Mouse (Mus musculus) liver, embryonic 15.5 days (tissue): ENCODE measurements around the gene Ppif. TPM values are rescaled to one million over a fixed set of nuclear protein-coding genes. Genes with fewer than 3 reads are reported as not detected.

Source experiments
- ATAC-seq: fragments of 200-750 bp; cut with Nextera tagmentation; 2 replicates; pipeline ENCODE4 v1.8.0; 2017; ENCODE audit warnings: moderate number of reproducible peaks, mild to moderate bottlenecking, moderate library complexity; ENCODE audit not compliant: insufficient read depth
- H3K27ac ChIP-seq: fragments of 300-500 bp; sonication (generic); replicated peaks from 2 replicates; pipeline ENCODE4 v1.5.1; 2015; ENCODE audit warnings: mild to moderate bottlenecking, inconsistent platforms
- H3K27me3 ChIP-seq: fragments of 300-500 bp; sonication (generic); 2 replicates; pipeline ENCODE4 v1.6.1; 2015; ENCODE audit warnings: mild to moderate bottlenecking, inconsistent platforms
- H3K36me3 ChIP-seq: fragments of 300-500 bp; sonication (generic); replicated peaks from 2 replicates; pipeline ENCODE4 v1.6.1; 2015; ENCODE audit warnings: moderate library complexity, mild to moderate bottlenecking, inconsistent platforms
- H3K4me1 ChIP-seq: fragments of 300-500 bp; sonication (generic); replicated peaks from 2 replicates; pipeline ENCODE4 v1.6.1; 2015; ENCODE audit warnings: inconsistent platforms
- H3K4me2 ChIP-seq: fragments of 300-500 bp; sonication (generic); 2 replicates; pipeline ENCODE4 v1.6.1; 2015; ENCODE audit warnings: moderate library complexity, mild to moderate bottlenecking, inconsistent platforms
- H3K4me3 ChIP-seq: fragments of 300-500 bp; sonication (generic); replicated peaks from 2 replicates; pipeline ENCODE4 v1.5.1; 2015; ENCODE audit warnings: mild to moderate bottlenecking, inconsistent platforms
- H3K9ac ChIP-seq: fragments of 300-500 bp; sonication (generic); 2 replicates; pipeline ENCODE4 v1.6.1; 2015; ENCODE audit warnings: moderate library complexity, mild to moderate bottlenecking, inconsistent platforms
- H3K9me3 ChIP-seq: fragments of 300-500 bp; sonication (generic); replicated peaks from 2 replicates; pipeline ENCODE4 v1.6.1; 2016; ENCODE audit warnings: inconsistent platforms
- whole genome bisulfite sequencing: fragments of 180-500 bp; shearing (Covaris S2); methylation state at CpG from one replicate; pipeline ENCODE4 v1.1.7; 2015; ENCODE audit warnings: mixed read lengths; ENCODE audit not compliant: insufficient replicate concordance; 5-methylcytosine and 5-hydroxymethylcytosine counted together
- polyA plus RNA-seq: library from polyadenylated mRNA; unstranded; fragments of >200 nt; fragmentation: Nextera tagmentation; extraction: Ambion mirVana; gene quantifications from 2 replicates; pipeline ENCODE4 v1.2.1, GENCODE M21; 2015

The Ppif gene
- polyA plus RNA-seq, 1 experiment from 2014 or later, result 26.8 TPM

- whole genome bisulfite sequencing, result 77% methylated on average over 19 of the region's 19 CpGs
- peaks cover 22% of the 10 kb centered on the region for H3K4me1 ChIP-seq
- no peaks in the 10 kb centered on the region for H3K9me3 ChIP-seq
- H3K4me2 ChIP-seq, result no peak overlapping the region
- H3K4me3 ChIP-seq, result no peak overlapping the region
- ATAC-seq, result no peak
- H3K27ac ChIP-seq, result no peak overlapping the region
- no peak overlapping the region for H3K9ac ChIP-seq
- peaks cover 49% of the 10 kb centered on the region for H3K36me3 ChIP-seq
- no peaks in the 10 kb centered on the region for H3K27me3 ChIP-seq
Measured at GRCm38 (mm10) chr14:25665314-25665970, 28.5 kb upstream of the Ppif start.

GRCm38 (mm10) chr14:25666668-25667376, 27.1 kb upstream of the Ppif start:
- Histone ChIP-seq H3K4me1 (peaks cover 16% of the 10 kb centered on the region), H3K27me3 (no peaks in the 10 kb centered on the region), H3K9ac (no peak overlapping the region), H3K4me2 (no peak overlapping the region), H3K36me3 (peaks cover 35% of the 10 kb centered on the region), H3K9me3 (no peaks in the 10 kb centered on the region), H3K27ac (no peak overlapping the region), H3K4me3 (no peak overlapping the region)
- WGBS, result 57% methylated on average over 2 of the region's 2 CpGs
- no peak for ATAC-seq

- H3K4me2 ChIP-seq, result no peak overlapping the region
Measured at GRCm38 (mm10) chr14:25667587-25667986, 26.4 kb upstream of the Ppif start.

GRCm38 (mm10) chr14:25679625-25680024, 14.3 kb upstream of the Ppif start:
- Histone ChIP-seq H3K36me3 (no peaks in the 10 kb centered on the region), H3K4me1 (peaks cover 9% of the 10 kb centered on the region; the same call in 1 of the 2 replicates), H3K9ac (no peak overlapping the region), H3K9me3 (no peaks in the 10 kb centered on the region), H3K27ac (no peak overlapping the region), H3K4me2 (no peak overlapping the region), H3K27me3 (0 out of 2 replicates have a peak, but pooled peaks cover 3% of the 10 kb centered on the region), H3K4me3 (no peak overlapping the region)
- ATAC-seq, result no peak
- WGBS, result 47% methylated on average over 7 of the region's 7 CpGs

More at GRCm38 (mm10) chr14:25667587-25667986, 26.4 kb upstream of the Ppif start:
- no peak overlapping the region for H3K9ac ChIP-seq
- H3K36me3 ChIP-seq, result peaks cover 27% of the 10 kb centered on the region; the same call in 1 of the 2 replicates
- no peaks in the 10 kb centered on the region for H3K9me3 ChIP-seq
- no peak overlapping the region for H3K4me3 ChIP-seq
- 12% methylated on average over 3 of the region's 3 CpGs for WGBS
- peak; percentile 69 for ATAC-seq
- H3K27me3 ChIP-seq, result no peaks in the 10 kb centered on the region
- no peak overlapping the region for H3K27ac ChIP-seq
- peaks cover 16% of the 10 kb centered on the region for H3K4me1 ChIP-seq

GRCm38 (mm10) chr14:25682020-25682419, 11.9 kb upstream of the Ppif start:
- Histone ChIP-seq H3K4me3 (no peak overlapping the region), H3K36me3 (no peaks in the 10 kb centered on the region), H3K4me1 (peaks cover 21% of the 10 kb centered on the region), H3K9me3 (no peaks in the 10 kb centered on the region), H3K27me3 (0 out of 2 replicates have a peak, but pooled peaks cover 3% of the 10 kb centered on the region), H3K9ac (no peak overlapping the region), H3K4me2 (no peak overlapping the region), H3K27ac (no peak overlapping the region)
- 41% methylated on average over 6 of the region's 6 CpGs for WGBS
- no peak for ATAC-seq

- ATAC-seq, result peak; percentile 69
- WGBS, result 41% methylated on average over 7 of the region's 7 CpGs
Measured at GRCm38 (mm10) chr14:25686216-25686945, 7.6 kb upstream of the Ppif start.

GRCm38 (mm10) chr14:25686983-25687901, 6.7 kb upstream of the Ppif start:
- 0 out of 2 replicates have a peak, but pooled peaks have one; percentile 38 for ATAC-seq
- H3K9ac ChIP-seq, result no peak overlapping the region
- no peak overlapping the region for H3K4me3 ChIP-seq
- no peaks in the 10 kb centered on the region for H3K36me3 ChIP-seq
- peaks cover 16% of the 10 kb centered on the region for H3K4me1 ChIP-seq
- H3K27me3 ChIP-seq, result no peaks in the 10 kb centered on the region
- no peaks in the 10 kb centered on the region for H3K9me3 ChIP-seq
- no peak overlapping the region for H3K4me2 ChIP-seq
- no peak overlapping the region for H3K27ac ChIP-seq
- 68% methylated on average over 10 of the region's 10 CpGs for WGBS

More at GRCm38 (mm10) chr14:25686216-25686945, 7.6 kb upstream of the Ppif start:
- Histone ChIP-seq H3K9ac (no peak overlapping the region), H3K4me3 (no peak overlapping the region), H3K4me2 (no peak overlapping the region), H3K27ac (no peak overlapping the region), H3K36me3 (no peaks in the 10 kb centered on the region), H3K9me3 (no peaks in the 10 kb centered on the region), H3K27me3 (no peaks in the 10 kb centered on the region), H3K4me1 (peaks cover 16% of the 10 kb centered on the region)

GRCm38 (mm10) chr14:25693271-25693887, 575 bp upstream of the Ppif start:
- H3K27me3 ChIP-seq, result no peaks in the 10 kb centered on the region
- 0 out of 2 replicates have a peak, but pooled peaks have one; percentile 1 for ATAC-seq
- no peaks in the 10 kb centered on the region for H3K9me3 ChIP-seq
- peaks cover 30% of the 10 kb centered on the region for H3K4me1 ChIP-seq
- no peak overlapping the region for H3K9ac ChIP-seq
- no peak overlapping the region for H3K27ac ChIP-seq
- H3K36me3 ChIP-seq, result peaks cover 9% of the 10 kb centered on the region
- H3K4me2 ChIP-seq, result peak overlapping the region; percentile 98
- 49% methylated on average over 6 of the region's 6 CpGs for WGBS
- H3K4me3 ChIP-seq, result peak overlapping the region; percentile 83

GRCm38 (mm10) chr14:25694569-25694897, 579 bp downstream of the Ppif start:
- H3K4me1 ChIP-seq, result peaks cover 30% of the 10 kb centered on the region
- no peaks in the 10 kb centered on the region for H3K9me3 ChIP-seq
- H3K4me2 ChIP-seq, result peak overlapping the region; percentile 98
- peaks cover 20% of the 10 kb centered on the region for H3K36me3 ChIP-seq
- 0% methylated on average over 10 of the region's 10 CpGs for WGBS
- peak overlapping the region; percentile 83 for H3K4me3 ChIP-seq
- H3K9ac ChIP-seq, result peak overlapping the region; percentile 74
- 0 out of 2 replicates have a peak overlapping the region, but pooled peaks have one; percentile 51 for H3K27ac ChIP-seq
- no peaks in the 10 kb centered on the region for H3K27me3 ChIP-seq
- ATAC-seq, result peak; percentile 42

- H3K4me1 ChIP-seq, result peaks cover 30% of the 10 kb centered on the region
- no peaks in the 10 kb centered on the region for H3K9me3 ChIP-seq
- peak overlapping the region; percentile 98 for H3K4me2 ChIP-seq
- H3K27ac ChIP-seq, result 0 out of 2 replicates have a peak overlapping the region, but pooled peaks have one; percentile 38
- whole genome bisulfite sequencing, result 4% methylated on average over 6 of the region's 6 CpGs
- no peaks in the 10 kb centered on the region for H3K27me3 ChIP-seq
- peak overlapping the region; percentile 83 for H3K4me3 ChIP-seq
- no peak for ATAC-seq
- peaks cover 26% of the 10 kb centered on the region for H3K36me3 ChIP-seq
- H3K9ac ChIP-seq, result peak overlapping the region; percentile 74; the same call in 1 of the 2 replicates
Measured at GRCm38 (mm10) chr14:25695059-25695458, 1.1 kb downstream of the Ppif start.
